Mouse (Mus musculus) T-helper 17 cell (primary cell): ENCODE results near the gene Lemd2.

Experiments used
- in situ Hi-C, 2 experiments: fragments of 300-600 bp; cut with MboI, MseI; formaldehyde crosslinking; loops; 1 replicate in 1 of 2; 2 replicates in 1 of 2; pipeline ENCODE4 v1.15.1; 2025; ENCODE audit warnings: high pct_unique_total_duplicates in 2 of 2

Lemd2 gene

GRCm38 (mm10) chr17:27166901-27167300 lies 37.4 kb downstream of the Lemd2 start:
- in situ Hi-C loops, result loop anchor here in 1 of 2 experiments (25.0 kb wide), 1 partner anchor 1655 kb away; no protein-coding TSS in a partner anchor

- in situ Hi-C loops, result loop anchor here in 1 of 2 experiments (25.0 kb wide), 1 partner anchor 1653 kb away; no protein-coding TSS in a partner anchor
These were observed 39.1 kb downstream of the Lemd2 start for GRCm38 (mm10) chr17:27165054-27165773.

DNA sequence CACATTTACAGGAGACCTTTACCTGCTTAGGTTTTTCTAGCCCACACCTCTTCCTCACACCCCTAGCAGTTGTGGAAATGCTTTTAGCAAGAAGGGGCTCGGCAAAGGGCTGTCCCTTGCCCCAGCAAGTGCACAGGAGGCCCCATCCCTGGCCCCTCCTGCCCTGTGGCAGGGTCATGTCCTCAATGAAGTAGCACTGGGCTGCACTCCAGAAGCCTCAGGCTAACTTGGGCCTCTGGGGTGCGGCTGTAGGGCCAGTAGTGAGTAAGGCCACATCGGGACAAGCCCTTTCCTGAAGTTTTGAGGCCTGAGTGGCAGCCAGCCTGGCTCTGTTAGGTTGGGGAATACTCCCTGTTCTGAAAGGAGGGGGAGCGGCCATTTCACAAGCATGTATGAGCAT lies 43.4 kb downstream of the Lemd2 start:
- in situ Hi-C loops, result loop anchor here in 1 of 2 experiments (25.0 kb wide), 1 partner anchor 1649 kb away; no protein-coding TSS in a partner anchor

GRCm38 (mm10) chr17:27159169-27159568 lies 45.1 kb downstream of the Lemd2 start:
- in situ Hi-C loops, result loop anchor here in 1 of 2 experiments (25.0 kb wide), 1 partner anchor 1647 kb away; no protein-coding TSS in a partner anchor

GRCm38 (mm10) chr17:27158439-27158838 lies 45.8 kb downstream of the Lemd2 start:
- in situ Hi-C loops, result loop anchor here in 1 of 2 experiments (25.0 kb wide), 1 partner anchor 1646 kb away; no protein-coding TSS in a partner anchor

DNA sequence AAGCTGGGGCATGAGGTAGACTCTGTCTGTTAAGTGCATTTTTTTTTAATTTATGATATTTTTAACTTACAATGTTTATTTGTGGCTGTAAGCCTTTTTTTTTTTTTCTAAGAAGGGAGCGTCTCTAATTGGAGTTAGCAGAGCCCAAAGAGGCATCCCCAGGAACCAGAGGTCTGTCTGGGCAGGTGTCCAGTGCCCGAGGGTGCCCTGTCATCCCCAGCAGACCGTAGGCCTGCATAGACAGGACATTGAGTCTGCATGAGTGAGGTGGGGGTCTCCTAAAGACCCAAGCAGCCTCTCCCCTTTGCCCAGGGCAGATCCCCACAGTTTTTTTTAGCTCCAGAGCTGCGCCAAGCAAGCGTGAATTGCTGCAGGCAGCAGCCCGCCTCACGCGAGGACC lies 48.5 kb downstream of the Lemd2 start:
- in situ Hi-C loops, result loop anchor here in 1 of 2 experiments (25.0 kb wide), 1 partner anchor 1643 kb away; no protein-coding TSS in a partner anchor

GRCm38 (mm10) chr17:27154881-27155280 lies 49.4 kb downstream of the Lemd2 start:
- in situ Hi-C loops, result loop anchor here in 1 of 2 experiments (25.0 kb wide), 1 partner anchor 1643 kb away; no protein-coding TSS in a partner anchor

GRCm38 (mm10) chr17:27154256-27154655 lies 50.0 kb downstream of the Lemd2 start:
- in situ Hi-C loops, result loop anchor here in 1 of 2 experiments (25.0 kb wide), 1 partner anchor 1642 kb away; no protein-coding TSS in a partner anchor

- in situ Hi-C loops, result loop anchor here in 1 of 2 experiments (25.0 kb wide), 1 partner anchor 1641 kb away; no protein-coding TSS in a partner anchor
These were observed 50.5 kb downstream of the Lemd2 start for GRCm38 (mm10) chr17:27153773-27154193.

DNA sequence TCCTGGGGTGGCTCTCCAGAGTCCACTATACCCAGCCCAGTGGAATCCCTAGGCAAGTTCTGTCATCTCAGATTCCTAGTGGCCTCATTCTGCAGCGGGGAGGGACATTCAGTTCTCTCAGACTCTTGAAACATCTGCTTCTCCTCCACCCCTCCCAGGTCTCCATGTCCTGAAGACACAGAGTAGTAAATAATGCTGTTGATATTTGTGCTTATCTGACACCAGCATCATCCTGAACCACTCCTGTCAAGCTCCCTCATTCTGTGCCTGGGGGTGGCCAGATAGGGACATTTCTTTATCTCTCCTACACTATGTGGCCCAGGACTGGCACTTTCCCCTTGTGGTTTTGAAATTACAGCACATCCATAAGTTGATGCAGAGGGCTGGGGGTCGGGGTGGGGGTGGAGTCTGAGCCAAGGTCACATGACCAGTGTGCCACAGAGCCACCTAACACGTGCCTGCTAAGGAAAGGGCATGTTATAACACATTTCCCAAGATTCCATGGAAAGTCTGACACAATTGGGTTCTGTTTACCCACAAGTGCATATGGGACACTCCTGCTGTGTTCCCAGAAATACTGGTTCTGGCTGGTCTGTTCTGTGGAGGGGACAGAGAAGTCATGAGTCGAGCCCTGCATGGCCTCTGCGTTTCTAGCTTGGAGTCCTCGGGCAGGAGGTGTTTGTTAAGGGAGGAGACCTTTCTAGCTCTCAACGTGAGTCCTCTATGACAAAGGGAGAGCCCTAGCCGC lies 51.1 kb downstream of the Lemd2 start:
- in situ Hi-C loops, result loop anchor here in 1 of 2 experiments (25.0 kb wide), 1 partner anchor 1641 kb away; no protein-coding TSS in a partner anchor

DNA sequence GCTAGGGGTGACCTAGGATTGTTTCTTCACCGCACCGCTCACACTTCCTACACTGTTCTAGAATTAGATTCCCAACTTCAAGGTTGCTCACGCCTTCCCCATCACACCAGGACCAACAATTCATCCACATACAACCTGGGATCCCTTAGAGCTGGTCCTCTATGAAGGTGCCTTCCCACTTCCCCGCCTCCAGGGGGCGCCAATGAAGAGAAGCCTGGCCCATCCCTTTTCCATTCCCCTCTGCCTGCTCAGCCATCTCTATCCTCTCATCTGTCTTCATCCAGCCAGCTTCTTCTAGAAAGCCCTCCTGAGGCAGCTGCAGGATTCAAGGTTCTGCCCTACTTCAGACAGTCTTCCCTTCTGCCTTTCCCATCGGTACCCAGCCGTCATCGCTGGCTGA lies 52.9 kb downstream of the Lemd2 start:
- in situ Hi-C loops, result loop anchor here in 1 of 2 experiments (25.0 kb wide), 1 partner anchor 1639 kb away; no protein-coding TSS in a partner anchor

DNA sequence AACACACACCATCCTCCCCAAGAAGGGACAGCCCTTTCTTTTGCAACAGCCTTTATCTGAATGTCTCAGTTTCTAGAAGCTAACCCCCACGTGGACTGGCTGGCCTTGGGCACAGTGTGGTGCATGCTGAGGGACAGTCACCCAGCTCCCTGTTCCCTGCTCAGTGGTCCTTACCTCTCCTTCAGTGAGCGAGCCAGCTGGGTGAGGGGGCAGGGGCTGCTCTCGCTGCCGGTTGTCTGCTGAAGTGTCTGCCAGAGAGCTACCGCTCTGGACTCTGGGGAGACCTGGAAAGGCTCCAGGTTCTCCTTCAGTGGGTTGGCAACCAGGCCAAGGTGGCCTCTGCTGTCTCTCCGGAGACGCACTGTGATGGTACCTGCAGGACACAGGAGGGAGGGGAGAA lies 53.4 kb downstream of the Lemd2 start:
- in situ Hi-C loops, result loop anchor here in 1 of 2 experiments (25.0 kb wide), 1 partner anchor 1639 kb away; no protein-coding TSS in a partner anchor

DNA sequence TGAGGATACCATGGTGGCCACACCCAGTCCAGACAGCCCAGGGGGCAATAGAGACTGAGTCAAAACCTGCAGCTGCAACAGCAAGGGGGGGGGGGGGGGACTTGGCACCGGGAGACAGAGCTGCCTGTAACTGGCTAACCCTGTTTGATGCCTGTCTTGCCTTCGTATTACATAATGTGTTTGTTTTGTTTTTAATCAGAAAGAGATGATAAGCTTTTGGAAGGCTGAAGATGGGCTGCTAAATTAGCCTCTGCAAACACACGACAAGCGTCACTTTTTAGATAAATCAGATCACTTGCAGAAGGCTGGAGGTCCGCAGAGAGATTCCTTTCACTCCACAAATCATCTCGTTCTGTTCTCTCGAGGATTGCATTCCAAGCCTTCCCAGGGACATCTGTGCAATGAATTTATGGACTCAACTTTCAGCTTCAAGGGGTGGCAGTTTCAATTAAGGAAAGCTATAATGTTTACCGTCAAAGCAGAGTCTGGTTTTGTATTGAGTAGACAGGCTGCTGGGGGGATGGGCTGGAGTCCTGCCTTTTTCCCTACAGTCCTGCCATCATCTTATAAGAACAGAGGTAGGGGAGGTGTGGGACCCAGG lies 57.8 kb downstream of the Lemd2 start:
- in situ Hi-C loops, result no loop called here

DNA sequence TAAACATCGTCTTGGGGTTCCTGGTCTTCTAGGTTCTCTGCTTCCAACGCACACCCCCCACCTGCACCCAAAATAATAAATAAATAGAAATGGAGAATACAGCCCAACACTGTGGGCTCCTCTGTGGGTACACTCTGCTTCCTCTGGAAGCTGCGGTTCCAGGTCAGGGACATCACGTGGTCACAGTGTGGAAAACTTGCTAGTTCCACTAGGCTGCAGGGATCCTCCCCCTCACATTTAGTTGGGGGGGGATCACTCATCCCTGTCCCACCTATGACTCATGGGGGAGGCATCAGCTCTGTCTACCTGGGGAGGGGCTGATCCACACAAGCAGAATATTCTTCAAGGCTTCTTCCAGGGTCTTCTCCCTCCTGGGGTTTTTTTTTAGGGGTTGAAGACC lies 60.1 kb downstream of the Lemd2 start:
- in situ Hi-C loops, result no loop called here

DNA sequence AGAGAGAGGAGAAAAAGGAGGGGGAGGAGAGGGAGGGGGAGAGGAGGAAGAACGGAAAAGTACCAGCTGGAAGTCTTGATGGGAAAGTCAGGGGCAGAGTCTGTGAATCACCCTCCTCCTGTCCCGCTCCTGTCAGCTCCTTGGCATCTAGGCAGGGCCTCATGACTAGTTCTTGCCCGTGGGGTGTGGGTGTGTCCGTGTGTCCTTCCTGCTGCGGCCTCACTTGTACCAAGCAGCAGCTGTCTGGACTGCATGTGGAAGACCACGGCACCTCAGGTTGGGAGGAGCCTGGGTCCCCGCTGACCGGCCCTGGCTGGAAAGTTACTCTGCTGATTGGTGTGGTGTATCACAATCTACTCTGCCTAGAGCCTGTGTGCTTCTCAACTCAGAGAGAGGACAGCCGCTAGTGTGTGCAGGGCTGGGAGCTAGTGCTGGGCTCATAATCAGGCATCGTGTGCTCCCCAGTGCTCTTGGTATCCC lies 62.3 kb downstream of the Lemd2 start:
- in situ Hi-C loops, result no loop called here

- in situ Hi-C loops, result no loop called here
These were observed 64.0 kb downstream of the Lemd2 start for GRCm38 (mm10) chr17:27140262-27140661.
